Mouse (Mus musculus): ENCODE data around the gene Plekha5. TPM values are rescaled to one million over a fixed set of nuclear protein-coding genes. Genes with fewer than 3 reads are reported as not detected.
A peak's percentile ranks its signal among the peaks of the same experiment; 100 is the strongest.

Plekha5 gene
- polyA plus RNA-seq, 1 experiment = 19.0 TPM

GRCm38 (mm10) chr6:140411996-140412395 lies 11.9 kb upstream of the Plekha5 start:
- H3K4me1 ChIP-seq (ENCODE audit: control insufficient read depth, insufficient read depth, insufficient read length, low read length) = no peaks in the 10 kb centered on the region
- no peak overlapping the region for H3K27ac ChIP-seq (ENCODE audit: insufficient read depth, low read depth, low read length)
- H3K4me3 ChIP-seq (ENCODE audit: low read depth, low read length) = no peak overlapping the region
- H3K27me3 ChIP-seq (ENCODE audit: control insufficient read depth, insufficient read depth, low read length) = no peaks in the 10 kb centered on the region
- H3K36me3 ChIP-seq (ENCODE audit: control insufficient read depth, insufficient read depth, low read length) = no peaks in the 10 kb centered on the region
- WGBS = 81% methylated on average over 3 of the region's 3 CpGs
- no peak for TF ChIP-seq CTCF (IDR thresholded peaks at IDR 0.05; ENCODE audit: extremely low read depth, insufficient read length, insufficient replicate concordance, low read depth, low read length)
- TF ChIP-seq POLR2A (IDR thresholded peaks at IDR 0.05; ENCODE audit: low read depth, low read length) = no peak

DNA sequence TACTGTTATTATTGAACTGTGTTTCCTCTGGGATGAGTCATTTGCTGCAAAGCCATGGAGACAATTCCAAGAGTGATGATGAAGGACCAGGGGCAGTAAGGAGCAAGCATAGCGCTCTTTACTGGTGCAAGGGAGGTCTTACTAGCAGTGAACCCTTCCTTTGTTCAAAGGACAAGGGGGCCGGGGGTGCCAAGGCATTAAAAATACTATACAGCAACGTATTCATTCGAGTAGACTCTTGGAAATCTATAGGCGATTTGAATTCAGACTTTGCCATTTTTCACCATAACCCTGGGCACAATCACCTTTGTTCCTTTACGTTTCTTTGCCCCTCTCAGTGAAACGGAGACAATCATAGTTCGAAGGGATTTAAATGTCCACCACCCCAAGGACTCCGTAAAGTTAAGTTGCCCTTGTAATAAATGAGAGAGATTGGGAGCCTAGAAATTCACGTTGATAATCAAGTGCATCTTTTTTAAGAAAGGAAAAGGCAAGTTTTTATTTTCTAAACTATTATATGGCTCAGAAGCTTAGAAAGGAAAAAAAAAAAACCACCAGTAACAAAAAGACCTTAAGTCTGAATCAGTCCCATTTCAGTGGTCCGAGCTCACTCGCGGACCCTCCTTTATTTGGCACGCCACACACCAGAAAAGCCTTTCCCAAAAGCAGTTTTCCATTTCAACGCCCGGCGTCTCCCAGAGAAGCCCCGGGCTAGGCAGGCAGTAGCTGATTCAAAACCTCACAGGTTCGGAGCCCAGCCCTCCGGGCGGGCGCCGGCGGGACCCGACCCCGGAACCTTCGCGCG lies 611 bp upstream of the Plekha5 start:
- WGBS = 20% methylated on average over 29 of the region's 29 CpGs
- Histone ChIP-seq H3K4me1 (ENCODE audit: control insufficient read depth, insufficient read depth, insufficient read length, low read length) (peaks cover 2% of the 10 kb centered on the region), H3K27me3 (ENCODE audit: control insufficient read depth, insufficient read depth, low read length) (no peaks in the 10 kb centered on the region), H3K4me3 (ENCODE audit: low read depth, low read length) (peak overlapping the region; percentile 96), H3K36me3 (ENCODE audit: control insufficient read depth, insufficient read depth, low read length) (peaks cover 5% of the 10 kb centered on the region; the same call in 1 of the 2 replicates), H3K27ac (ENCODE audit: insufficient read depth, low read depth, low read length) (no peak overlapping the region)
- TF ChIP-seq CTCF (IDR thresholded peaks at IDR 0.05; ENCODE audit: extremely low read depth, insufficient read length, insufficient replicate concordance, low read depth, low read length) (no peak), POLR2A (IDR thresholded peaks at IDR 0.05; ENCODE audit: low read depth, low read length) (no peak)

GRCm38 (mm10) chr6:140424201-140424990 lies 542 bp downstream of the Plekha5 start:
- peak overlapping the region; percentile 96 for H3K4me3 ChIP-seq (ENCODE audit: low read depth, low read length)
- WGBS = under 1% methylated on average over 72 of the region's 72 CpGs
- peaks cover 2% of the 10 kb centered on the region for H3K4me1 ChIP-seq (ENCODE audit: control insufficient read depth, insufficient read depth, insufficient read length, low read length)
- H3K36me3 ChIP-seq (ENCODE audit: control insufficient read depth, insufficient read depth, low read length) = peaks cover 9% of the 10 kb centered on the region
- H3K27ac ChIP-seq (ENCODE audit: insufficient read depth, low read depth, low read length) = peak overlapping the region; percentile 61
- no peaks in the 10 kb centered on the region for H3K27me3 ChIP-seq (ENCODE audit: control insufficient read depth, insufficient read depth, low read length)
- TF ChIP-seq POLR2A (IDR thresholded peaks at IDR 0.05; ENCODE audit: low read depth, low read length) (no peak), CTCF (IDR thresholded peaks at IDR 0.05; ENCODE audit: extremely low read depth, insufficient read length, insufficient replicate concordance, low read depth, low read length) (no peak)

GRCm38 (mm10) chr6:140424991-140425361 lies 1.1 kb downstream of the Plekha5 start:
- peaks cover 2% of the 10 kb centered on the region for H3K4me1 ChIP-seq (ENCODE audit: control insufficient read depth, insufficient read depth, insufficient read length, low read length)
- no peaks in the 10 kb centered on the region for H3K27me3 ChIP-seq (ENCODE audit: control insufficient read depth, insufficient read depth, low read length)
- H3K4me3 ChIP-seq (ENCODE audit: low read depth, low read length) = peak overlapping the region; percentile 96
- 1% methylated on average over 17 of the region's 17 CpGs for WGBS
- peaks cover 9% of the 10 kb centered on the region for H3K36me3 ChIP-seq (ENCODE audit: control insufficient read depth, insufficient read depth, low read length)
- peak; percentile 42; the same call in 1 of the 2 replicates for TF ChIP-seq CTCF (IDR thresholded peaks at IDR 0.05; ENCODE audit: extremely low read depth, insufficient read length, insufficient replicate concordance, low read depth, low read length)
- no peak for TF ChIP-seq POLR2A (IDR thresholded peaks at IDR 0.05; ENCODE audit: low read depth, low read length)
- peak overlapping the region; percentile 61 for H3K27ac ChIP-seq (ENCODE audit: insufficient read depth, low read depth, low read length)

DNA sequence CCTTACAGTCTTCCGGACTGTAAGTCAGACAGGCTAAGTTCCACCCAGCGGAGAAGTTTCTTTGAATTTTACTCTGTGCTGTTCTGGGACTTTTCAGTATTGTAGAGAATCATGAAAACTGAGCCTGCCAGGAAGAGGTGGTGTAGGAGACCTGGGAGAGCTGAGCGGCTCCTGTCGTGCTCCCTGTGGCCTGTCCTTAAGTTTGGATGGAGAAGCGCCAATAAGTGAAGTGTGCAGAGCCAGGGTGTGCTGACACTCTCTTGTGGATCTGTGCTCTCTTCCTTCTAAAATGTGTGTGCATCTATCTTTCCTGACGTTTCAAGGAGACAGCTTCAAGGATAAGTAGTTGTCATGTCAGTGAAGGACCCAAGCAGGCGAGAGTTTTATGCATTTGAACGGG lies 5.4 kb downstream of the Plekha5 start:
- H3K36me3 ChIP-seq (ENCODE audit: control insufficient read depth, insufficient read depth, low read length) = peaks cover 27% of the 10 kb centered on the region
- 83% methylated on average over 8 of the region's 8 CpGs for WGBS
- no peak overlapping the region for H3K4me3 ChIP-seq (ENCODE audit: low read depth, low read length)
- no peak overlapping the region for H3K27ac ChIP-seq (ENCODE audit: insufficient read depth, low read depth, low read length)
- TF ChIP-seq CTCF (IDR thresholded peaks at IDR 0.05; ENCODE audit: extremely low read depth, insufficient read length, insufficient replicate concordance, low read depth, low read length) (no peak), POLR2A (IDR thresholded peaks at IDR 0.05; ENCODE audit: low read depth, low read length) (no peak)
- H3K27me3 ChIP-seq (ENCODE audit: control insufficient read depth, insufficient read depth, low read length) = no peaks in the 10 kb centered on the region
- H3K4me1 ChIP-seq (ENCODE audit: control insufficient read depth, insufficient read depth, insufficient read length, low read length) = peaks cover 2% of the 10 kb centered on the region

DNA sequence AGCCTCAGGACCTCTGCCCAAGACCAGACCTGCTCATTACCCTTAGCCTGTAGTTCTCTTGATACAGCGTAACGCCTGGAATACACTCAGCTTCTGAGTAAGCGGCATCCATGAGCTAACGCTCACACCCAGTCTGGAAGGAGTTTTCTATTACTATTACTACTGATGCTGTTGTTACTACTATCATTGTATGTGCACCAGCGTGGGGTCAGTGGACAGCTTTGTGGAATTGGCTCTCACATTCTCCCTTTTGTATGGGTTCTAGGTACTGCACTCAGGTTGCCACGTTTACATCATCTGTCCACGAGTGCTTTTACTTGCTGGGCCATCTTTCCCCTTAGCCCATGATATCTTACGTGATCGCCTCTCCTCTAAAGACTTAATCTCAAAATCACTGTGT lies 8.5 kb downstream of the Plekha5 start:
- peaks cover 25% of the 10 kb centered on the region for H3K36me3 ChIP-seq (ENCODE audit: control insufficient read depth, insufficient read depth, low read length)
- 92% methylated on average over 9 of the region's 9 CpGs for WGBS
- TF ChIP-seq POLR2A (IDR thresholded peaks at IDR 0.05; ENCODE audit: low read depth, low read length) (no peak), CTCF (IDR thresholded peaks at IDR 0.05; ENCODE audit: extremely low read depth, insufficient read length, insufficient replicate concordance, low read depth, low read length) (no peak)
- no peaks in the 10 kb centered on the region for H3K27me3 ChIP-seq (ENCODE audit: control insufficient read depth, insufficient read depth, low read length)
- no peaks in the 10 kb centered on the region for H3K4me1 ChIP-seq (ENCODE audit: control insufficient read depth, insufficient read depth, insufficient read length, low read length)
- H3K4me3 ChIP-seq (ENCODE audit: low read depth, low read length) = no peak overlapping the region
- H3K27ac ChIP-seq (ENCODE audit: insufficient read depth, low read depth, low read length) = no peak overlapping the region

- Histone ChIP-seq H3K27me3 (ENCODE audit: control insufficient read depth, insufficient read depth, low read length) (no peaks in the 10 kb centered on the region), H3K4me1 (ENCODE audit: control insufficient read depth, insufficient read depth, insufficient read length, low read length) (no peaks in the 10 kb centered on the region), H3K4me3 (ENCODE audit: low read depth, low read length) (no peak overlapping the region), H3K27ac (ENCODE audit: insufficient read depth, low read depth, low read length) (no peak overlapping the region), H3K36me3 (ENCODE audit: control insufficient read depth, insufficient read depth, low read length) (peaks cover 1% of the 10 kb centered on the region; the same call in 1 of the 2 replicates)
- 70% methylated on average over 5 of the region's 5 CpGs for WGBS
- 0 out of 2 replicates have a peak, but pooled peaks have one; percentile 15 for TF ChIP-seq CTCF (IDR thresholded peaks at IDR 0.05; ENCODE audit: extremely low read depth, insufficient read length, insufficient replicate concordance, low read depth, low read length)
- no peak for TF ChIP-seq POLR2A (IDR thresholded peaks at IDR 0.05; ENCODE audit: low read depth, low read length)
Measured at GRCm38 (mm10) chr6:140443374-140443773, 19.5 kb downstream of the Plekha5 start.
